Mouse (Mus musculus) Patski (cell line): ENCODE data around the gene Dpm1. TPM values are rescaled to one million over a fixed set of nuclear protein-coding genes. Genes with fewer than 3 reads are reported as not detected.

Source experiments
- ATAC-seq: fragments of 100-300 bp; one replicate; pipeline ENCODE4 v1.8.0; 2021
- CTCF ChIA-PET: fragments of 350-600 bp; sonication (Branson Sonifier 250); formaldehyde crosslinking; loops from one replicate; lab custom pipeline; 2022; ENCODE audit warnings: inconsistent platforms; lab: Charles Lee
- POLR2A ChIA-PET: fragments of 350-600 bp; sonication (Branson Sonifier 250); formaldehyde crosslinking; loops from one replicate; lab custom pipeline; 2022; ENCODE audit warnings: antibody characterized with exemption, inconsistent platforms; lab: Charles Lee
- DNase-seq: peaks from one replicate; pipeline ENCODE4 v3.0.0-alpha.2; 2011; ENCODE audit warnings: low read depth, low spot score
- H3K27me3 ChIP-seq: fragments of 371-371 bp; one replicate; pipeline ENCODE4 v1.5.1; 2021
- CTCF ChIP-seq: fragments of 100-300 bp; IDR thresholded peaks from one replicate; pipeline ENCODE4 v1.5.1; 2021
- in situ Hi-C: fragments of 300-500 bp; cut with MboI; formaldehyde crosslinking; loops from 3 replicates; pipeline ENCODE4 v1.11.1; 2018; ENCODE audit warnings: low pct_unique_long_range_greater_than_20kb, mixed read lengths
- polyA plus RNA-seq: library from polyadenylated mRNA; unstranded; gene quantifications from one replicate; pipeline ENCODE4 v1.2.3, GENCODE M21; 2021

The Dpm1 gene
- polyA plus RNA-seq, 1 experiment from 2014 or later: 15.8 TPM

DNA sequence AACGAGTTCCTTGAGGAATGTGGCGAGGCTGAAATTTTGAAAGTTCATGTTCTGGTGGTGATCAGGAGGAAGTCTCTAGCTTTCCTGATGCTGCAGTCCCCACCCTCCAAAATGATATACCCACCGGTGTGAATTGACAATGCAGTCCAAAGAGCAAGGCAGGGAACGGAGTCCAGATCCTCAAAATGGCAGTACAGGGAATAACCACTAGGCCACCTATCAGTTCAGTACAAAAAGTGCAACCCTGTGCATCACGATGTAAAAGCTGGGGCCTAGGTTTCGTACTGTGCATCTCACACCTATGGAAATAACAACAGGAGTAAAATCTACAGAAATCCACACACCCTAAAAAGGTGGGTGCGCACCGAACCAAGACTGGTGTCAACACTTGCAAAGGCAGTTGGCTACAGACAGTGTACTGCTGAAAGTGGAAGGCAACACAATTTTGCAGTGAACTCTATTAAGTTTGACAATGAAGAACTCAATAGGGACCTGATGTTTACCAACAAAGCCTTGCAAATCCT, 25.9 kb downstream of the Dpm1 start:
- in situ Hi-C loops: loop anchor here (5.0 kb wide), 1 partner anchor 92 kb away; no protein-coding TSS in a partner anchor
- DNase-seq (no peak), ATAC-seq (no peak)
- H3K27me3 ChIP-seq: no peaks in the 10 kb centered on the region
- CTCF ChIA-PET: interaction anchor here (1.2 to 1.4 kb wide), 4 partner anchors 21 to 89 kb away, joined by 3 to 4 read pairs (median 3); no protein-coding TSS in a partner anchor
- no peak for TF ChIP-seq CTCF
- POLR2A ChIA-PET: interaction anchor here (1.7 kb wide), 1 partner anchor 16 kb away, joined by 3 read pairs; no protein-coding TSS in a partner anchor

DNA sequence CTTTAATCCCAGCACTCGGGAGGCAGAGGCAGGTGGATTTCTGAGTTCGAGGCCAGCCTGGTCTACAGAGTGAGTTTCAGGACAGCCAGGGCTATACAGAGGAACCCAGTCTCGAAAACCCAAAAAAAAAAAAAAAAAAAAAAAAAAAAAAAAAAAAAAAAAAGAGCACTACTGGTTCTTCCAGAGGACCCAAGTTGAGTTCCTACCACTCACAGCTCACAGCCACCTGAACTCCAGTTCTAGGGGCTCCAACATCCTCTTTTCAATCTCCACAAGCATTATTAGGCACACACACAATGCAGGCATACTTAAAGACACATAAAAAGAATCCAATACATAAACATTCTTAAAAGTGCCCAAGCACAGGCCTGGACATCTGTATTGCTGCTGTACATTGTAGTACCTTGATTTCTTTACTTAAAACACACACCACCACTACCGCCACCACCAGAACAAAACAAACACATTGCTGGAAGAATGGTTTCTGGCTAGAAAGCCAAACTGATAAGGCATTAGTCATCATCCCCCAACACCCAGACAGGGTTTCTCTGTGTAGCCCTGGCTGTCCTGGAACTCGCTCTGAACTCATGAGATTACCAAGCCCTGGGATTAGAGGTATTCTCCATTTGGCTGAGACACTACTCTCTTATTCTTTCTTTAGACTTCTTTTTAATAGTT, 30.2 kb downstream of the Dpm1 start:
- no peaks in the 10 kb centered on the region for H3K27me3 ChIP-seq
- no peak for TF ChIP-seq CTCF
- CTCF ChIA-PET: interaction anchor here (0.9 to 2.4 kb wide), 4 partner anchors 12 to 259 kb away, joined by 3 to 10 read pairs (median 4); no protein-coding TSS in a partner anchor
- in situ Hi-C loops: loop anchor here (5.0 kb wide), 1 partner anchor 88 kb away; no protein-coding TSS in a partner anchor
- POLR2A ChIA-PET: no interaction called here
- DNase-seq (no peak), ATAC-seq (no peak)

DNA sequence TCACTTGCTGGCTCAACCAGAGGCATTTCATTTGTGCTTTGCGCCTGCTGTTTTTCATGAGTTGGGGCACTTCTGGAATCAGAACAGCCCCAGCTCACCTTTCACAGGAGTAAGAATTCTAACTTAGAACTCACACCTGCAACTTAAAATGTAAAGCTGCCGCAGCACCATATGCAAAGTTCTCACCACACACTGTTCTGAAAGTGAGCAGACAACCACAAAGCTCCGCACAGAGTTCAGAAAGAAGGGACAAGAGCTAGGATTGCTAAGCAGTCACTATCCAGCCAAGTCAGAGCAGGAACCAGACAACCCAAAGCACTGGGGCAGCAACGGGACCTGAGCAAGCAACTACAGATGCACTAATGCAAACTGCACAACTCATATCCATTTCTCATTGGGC, 30.9 kb downstream of the Dpm1 start:
- ATAC-seq (no peak), DNase-seq (no peak)
- H3K27me3 ChIP-seq: no peaks in the 10 kb centered on the region
- no peak for TF ChIP-seq CTCF
- ChIA-PET CTCF (interaction anchor here (0.9 to 2.4 kb wide), 7 partner anchors 11 to 260 kb away, joined by 3 to 10 read pairs (median 3); no protein-coding TSS in a partner anchor), POLR2A (interaction anchor here (0.6 kb wide), 1 partner anchor 81 kb away, joined by 3 read pairs; no protein-coding TSS in a partner anchor)
- in situ Hi-C loops: no loop called here

DNA sequence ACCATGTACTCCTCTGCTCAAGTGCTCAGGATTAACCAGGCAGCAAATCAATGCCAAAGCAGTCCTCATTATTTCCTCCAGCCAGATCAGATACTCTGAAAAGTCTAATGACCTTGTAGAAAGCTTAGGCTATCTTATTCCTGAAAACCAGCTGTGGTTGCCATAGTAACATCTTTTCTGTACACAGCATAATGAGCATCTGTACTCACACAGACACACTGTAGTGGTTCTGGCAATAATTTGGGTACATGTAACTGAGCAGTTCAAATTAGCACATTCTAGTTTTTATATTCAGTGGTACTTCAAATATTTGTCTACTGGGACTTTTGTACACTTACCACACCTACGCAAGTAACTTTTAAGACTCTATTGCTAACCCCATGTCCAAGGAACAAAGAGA, 32.0 kb downstream of the Dpm1 start:
- H3K27me3 ChIP-seq: no peaks in the 10 kb centered on the region
- ATAC-seq: no peak
- DNase-seq: no peak
- in situ Hi-C loops: no loop called here
- TF ChIP-seq CTCF: no peak
- POLR2A ChIA-PET: no interaction called here
- CTCF ChIA-PET: interaction anchor here (0.9 to 2.4 kb wide), 6 partner anchors 10 to 146 kb away, joined by 3 to 10 read pairs (median 3); no protein-coding TSS in a partner anchor

DNA sequence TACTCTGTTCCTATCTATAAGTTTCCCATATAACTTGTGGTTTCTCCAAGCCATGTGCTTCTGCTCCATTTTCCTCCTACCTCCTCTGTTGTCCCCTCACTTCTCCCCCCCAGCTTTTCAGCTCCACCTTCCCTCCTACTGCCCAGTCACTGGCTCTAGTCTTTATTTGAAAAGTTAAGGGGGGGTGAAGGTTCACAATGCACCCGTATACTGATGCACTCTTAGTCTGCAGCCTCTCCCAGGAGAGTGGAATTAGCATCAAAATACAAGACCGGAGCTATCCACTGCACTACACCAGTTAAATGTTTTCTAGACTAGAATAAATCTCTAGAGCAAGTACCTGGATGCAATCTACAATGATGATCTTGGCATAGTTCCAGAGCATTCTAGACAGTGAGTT, 34.7 kb downstream of the Dpm1 start:
- no peak for DNase-seq
- TF ChIP-seq CTCF: no peak
- no peaks in the 10 kb centered on the region for H3K27me3 ChIP-seq
- ChIA-PET CTCF (no interaction called here), POLR2A (no interaction called here)
- ATAC-seq: no peak
- in situ Hi-C loops: no loop called here

DNA sequence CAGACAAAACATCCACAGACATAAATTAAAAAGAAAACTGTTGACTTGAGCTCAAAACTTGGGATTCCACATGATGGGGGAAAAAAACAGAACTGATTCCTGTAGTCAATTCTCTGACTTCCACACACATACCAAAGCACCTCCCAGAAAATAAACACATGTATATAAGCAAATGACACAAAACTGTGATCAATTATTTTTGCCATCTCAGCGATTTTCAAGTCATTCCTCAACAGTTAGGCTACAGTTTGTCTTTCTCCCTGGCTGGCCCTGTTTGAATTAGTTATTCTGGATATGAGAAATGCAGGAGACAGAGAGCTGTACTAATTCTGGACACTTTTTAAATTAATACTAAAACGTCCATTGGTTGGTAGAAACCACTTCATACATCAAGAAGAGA, 36.7 kb downstream of the Dpm1 start:
- TF ChIP-seq CTCF: no peak
- ATAC-seq (no peak), DNase-seq (no peak)
- H3K27me3 ChIP-seq: no peaks in the 10 kb centered on the region
- in situ Hi-C loops: no loop called here
- POLR2A ChIA-PET: interaction anchor here (1.4 kb wide), 1 partner anchor 14 kb away, joined by 3 read pairs; no protein-coding TSS in a partner anchor
- CTCF ChIA-PET: interaction anchor here (0.9 to 1.3 kb wide), 6 partner anchors 9 to 79 kb away, joined by 3 to 4 read pairs (median 3); partner anchors contain the start of gene Adnp

DNA sequence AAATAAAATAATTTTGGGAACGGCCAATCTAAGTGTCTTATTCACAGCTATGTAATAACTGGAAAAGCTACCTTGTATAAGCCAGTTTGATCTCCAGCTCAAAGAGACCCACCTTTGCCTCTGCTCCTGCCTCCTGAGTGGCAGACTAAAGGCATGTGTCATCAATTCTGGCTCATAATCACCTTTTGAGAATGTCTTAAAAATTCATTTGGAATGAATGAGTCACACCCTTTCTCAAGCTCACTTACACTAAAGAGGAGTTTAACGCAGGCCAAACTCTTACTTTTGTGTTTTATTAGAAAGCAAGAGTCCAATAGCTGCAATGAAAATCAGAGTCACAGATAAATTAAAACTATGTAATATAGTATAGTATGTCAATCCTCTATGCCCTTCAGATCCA, 38.5 kb downstream of the Dpm1 start:
- in situ Hi-C loops: no loop called here
- no peak for TF ChIP-seq CTCF
- DNase-seq (no peak), ATAC-seq (no peak)
- ChIA-PET POLR2A (no interaction called here), CTCF (interaction anchor here (0.7 to 1.1 kb wide), 2 partner anchors 75 to 80 kb away, joined by 3 read pairs; no protein-coding TSS in a partner anchor)
- H3K27me3 ChIP-seq: no peaks in the 10 kb centered on the region

DNA sequence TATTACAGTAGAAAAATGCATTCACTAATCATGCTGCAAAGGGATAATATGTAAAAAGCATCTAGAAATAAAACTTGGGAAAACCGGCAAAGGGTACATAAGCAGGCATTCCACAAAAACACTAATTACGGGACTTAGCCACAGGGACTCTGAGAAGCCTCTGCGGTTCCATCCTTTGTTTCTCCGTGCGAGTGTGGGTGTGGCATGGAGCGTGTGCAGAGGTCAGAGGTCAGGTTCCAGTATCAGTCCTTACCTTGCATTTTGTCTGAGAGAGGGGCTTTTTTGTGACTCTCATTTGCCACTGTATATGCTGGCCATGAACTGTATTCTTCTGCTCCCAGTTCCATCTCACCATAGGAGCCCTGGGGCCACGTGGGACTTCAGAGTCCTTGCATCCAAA, 54.4 kb downstream of the Dpm1 start:
- TF ChIP-seq CTCF: no peak
- CTCF ChIA-PET: interaction anchor here (1.1 to 1.6 kb wide), 3 partner anchors 11 to 38 kb away, joined by 3 read pairs; no protein-coding TSS in a partner anchor
- H3K27me3 ChIP-seq: no peaks in the 10 kb centered on the region

DNA sequence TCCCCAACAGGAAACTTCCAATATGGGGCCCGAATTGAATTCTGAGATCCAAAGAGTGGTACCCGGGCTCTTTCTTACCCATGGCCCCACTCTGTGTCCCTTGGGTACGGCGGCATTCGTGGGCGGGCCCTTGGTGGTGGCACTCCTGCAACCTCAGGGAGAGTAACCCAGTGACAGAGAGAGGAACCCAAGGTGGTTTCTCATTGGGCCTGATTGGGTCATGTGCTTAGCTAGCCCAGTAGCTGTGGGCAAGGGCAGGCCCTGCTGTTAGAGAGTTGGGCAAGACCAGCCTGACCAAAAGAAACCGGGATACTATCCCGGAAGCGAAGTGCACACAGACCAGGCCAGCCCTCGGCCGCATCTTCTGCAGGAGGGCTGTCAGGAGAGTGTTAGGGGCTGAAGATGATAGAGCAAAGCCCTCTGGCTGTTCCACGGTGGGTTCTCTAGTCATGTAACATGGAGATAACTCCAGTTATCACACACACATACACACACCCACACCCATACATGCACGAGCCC, 60.2 kb downstream of the Dpm1 start:
- DNase-seq: no peak
- CTCF ChIA-PET: no interaction called here
- no peak for TF ChIP-seq CTCF
- in situ Hi-C loops: no loop called here
- ATAC-seq: no peak
- POLR2A ChIA-PET: no interaction called here
- no peaks in the 10 kb centered on the region for H3K27me3 ChIP-seq

More for the DNA sequence above, 54.4 kb downstream of the Dpm1 start:
- DNase-seq: no peak
- POLR2A ChIA-PET: interaction anchor here (0.6 kb wide), 1 partner anchor 55 kb away, joined by 3 read pairs; no protein-coding TSS in a partner anchor
- in situ Hi-C loops: no loop called here
- no peak for ATAC-seq

DNA sequence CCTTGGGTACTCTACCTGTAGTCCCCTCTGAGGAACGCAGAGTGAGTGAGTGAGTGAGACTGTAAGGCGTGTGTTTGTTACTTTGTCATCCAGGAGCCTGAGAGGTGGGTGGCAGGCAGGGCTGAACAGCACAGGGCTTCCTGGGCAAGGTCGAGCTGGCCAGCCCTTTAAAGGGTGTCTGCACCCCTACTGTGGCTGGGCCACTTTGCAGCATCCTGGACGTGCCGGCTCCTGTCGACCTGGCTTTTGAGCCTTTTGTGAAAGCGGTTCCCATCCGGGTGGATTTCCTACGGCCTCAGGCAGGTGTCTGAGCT, 60.6 kb downstream of the Dpm1 start:
- no peaks in the 10 kb centered on the region for H3K27me3 ChIP-seq
- CTCF ChIA-PET: no interaction called here
- POLR2A ChIA-PET: no interaction called here
- DNase-seq: no peak
- in situ Hi-C loops: no loop called here
- no peak for TF ChIP-seq CTCF
- ATAC-seq: no peak
